Mouse (Mus musculus): Measurements from ENCODE around the gene Dtnb.

DNA sequence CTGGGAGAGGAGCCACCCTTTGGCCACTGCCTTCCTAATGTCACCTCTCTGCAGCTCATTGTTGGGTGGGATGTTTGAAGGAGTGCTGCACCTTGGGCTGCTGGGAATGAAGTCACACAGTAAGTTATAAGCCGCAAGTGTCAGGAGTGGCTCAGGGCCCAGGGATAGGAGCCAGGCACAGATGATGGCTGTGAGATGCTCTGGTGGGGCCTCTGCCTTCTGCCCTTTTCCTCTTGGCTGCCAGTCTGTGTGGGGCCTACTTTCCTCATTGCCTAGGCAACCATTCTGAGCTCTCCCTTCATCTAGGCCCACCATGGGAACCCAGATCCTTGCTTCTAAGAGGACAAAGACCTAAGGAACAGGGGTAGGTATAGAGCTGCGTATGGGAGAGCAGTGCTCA is 212.1 kb downstream of the Dtnb start:
- TF ChIP-seq CTCF (IDR thresholded peaks at IDR 0.05; ENCODE audit: low read depth) (no peak), EP300 (optimal IDR thresholded peaks at IDR 0.05) (no peak)

Measured in stomach, postnatal 0 days (tissue).